ENCODE assay signal across 9 mouse cellular contexts in the genomic region with DNA sequence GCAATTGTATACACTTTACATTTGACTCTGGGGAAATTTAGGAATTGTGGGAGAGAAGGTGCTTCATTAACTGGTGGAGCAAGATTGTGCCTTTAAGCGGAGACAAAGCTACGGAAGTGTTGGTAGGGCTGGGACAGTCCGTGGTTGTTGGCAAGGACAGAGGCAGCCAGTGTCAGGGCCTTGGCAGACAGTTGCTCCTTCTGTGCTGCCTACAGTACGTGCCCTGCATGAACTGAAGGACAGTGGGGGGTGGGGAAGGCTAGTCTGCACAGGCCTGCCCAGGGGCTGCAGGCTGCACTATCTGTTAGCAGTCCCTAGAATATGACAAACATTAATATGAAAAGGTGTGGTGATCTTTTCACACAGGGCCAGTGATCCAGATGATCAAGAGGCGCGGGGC.
A peak's percentile ranks its signal among the peaks of the same experiment; 100 is the strongest.
DNase-seq lines count a peak whose midpoint lies in the region; ATAC-seq and TF ChIP-seq lines count a peak whose summit lies in the region.
"Had no signal": no experiment of that assay in that cellular context is flagged by ENCODE, and none has a peak within 500 bp of the region (broad histone marks: within the 10 kb centered on the region; RNA-seq: fewer than 3 reads in every experiment).

No protein-coding gene starts in this region.

- H3K9me3 ChIP-seq in midbrain, embryonic 14.5 days (ENCODE audit: control insufficient read depth, low read length): no peaks in the 10 kb centered on the region
- no peaks in the 10 kb centered on the region for H3K9me3 ChIP-seq in embryonic facial prominence, embryonic 10.5 days
- H3K9me3 ChIP-seq in intestine, postnatal 0 days (ENCODE audit: control insufficient read depth): no peaks in the 10 kb centered on the region
- H3K9me3 ChIP-seq: limb, embryonic 15.5 days had no signal

- H3K4me2 ChIP-seq in midbrain, embryonic 14.5 days (ENCODE audit: low read length): no peak overlapping the region
- H3K4me2 ChIP-seq in intestine, postnatal 0 days (replicated peaks; ENCODE audit: low read depth): no peak overlapping the region
- H3K4me2 ChIP-seq: limb, embryonic 15.5 days had no signal

- 63% methylated on average over 6 of the region's 6 CpGs for WGBS in midbrain, embryonic 14.5 days
- 66% methylated on average over 6 of the region's 6 CpGs for WGBS in embryonic facial prominence, embryonic 10.5 days
- WGBS in intestine, postnatal 0 days: 74% methylated on average over 6 of the region's 6 CpGs

- no peak overlapping the region for H3K4me3 ChIP-seq in midbrain, embryonic 14.5 days (replicated peaks; ENCODE audit: low read depth, low read length)
- no peak overlapping the region for H3K4me3 ChIP-seq in embryonic facial prominence, embryonic 10.5 days
- H3K4me3 ChIP-seq in intestine, postnatal 0 days (ENCODE audit: low read depth, low read length): no peak overlapping the region
- H3K4me3 ChIP-seq: erythroblast, embryonic 14.5 days; limb, embryonic 15.5 days had no signal

- no peaks in the 10 kb centered on the region for H3K27me3 ChIP-seq in midbrain, embryonic 14.5 days (ENCODE audit: control insufficient read depth, insufficient read depth, low read length)
- no peaks in the 10 kb centered on the region for H3K27me3 ChIP-seq in embryonic facial prominence, embryonic 10.5 days (replicated peaks; ENCODE audit: low read depth, poor library complexity, severe bottlenecking)
- H3K27me3 ChIP-seq in intestine, postnatal 0 days (replicated peaks; ENCODE audit: control insufficient read depth, insufficient read depth, low read length): no peaks in the 10 kb centered on the region
- H3K27me3 ChIP-seq: limb, embryonic 15.5 days had no signal

- peaks cover 8% of the 10 kb centered on the region; the same call in 1 of the 2 replicates for H3K4me1 ChIP-seq in midbrain, embryonic 14.5 days (ENCODE audit: control insufficient read depth, insufficient read depth, low read length)
- H3K4me1 ChIP-seq in embryonic facial prominence, embryonic 10.5 days: no peaks in the 10 kb centered on the region
- H3K4me1 ChIP-seq in intestine, postnatal 0 days (replicated peaks; ENCODE audit: control insufficient read depth, insufficient read depth, low read length): no peaks in the 10 kb centered on the region
- H3K4me1 ChIP-seq: limb, embryonic 15.5 days had no signal

- H3K36me3 ChIP-seq in midbrain, embryonic 14.5 days (ENCODE audit: control insufficient read depth, insufficient read depth, low read length): no peaks in the 10 kb centered on the region
- H3K36me3 ChIP-seq in embryonic facial prominence, embryonic 10.5 days (replicated peaks): no peaks in the 10 kb centered on the region
- H3K36me3 ChIP-seq in intestine, postnatal 0 days (ENCODE audit: control insufficient read depth, insufficient read depth): no peaks in the 10 kb centered on the region
- H3K36me3 ChIP-seq: limb, embryonic 15.5 days had no signal

- 0 out of 2 replicates have a peak overlapping the region, but pooled peaks have one; percentile 26 for H3K27ac ChIP-seq in midbrain, embryonic 14.5 days (replicated peaks; ENCODE audit: low read depth, low read length)
- no peak overlapping the region for H3K27ac ChIP-seq in embryonic facial prominence, embryonic 10.5 days (replicated peaks)
- no peak overlapping the region for H3K27ac ChIP-seq in intestine, postnatal 0 days (ENCODE audit: low read depth, low read length)
- H3K27ac ChIP-seq: limb, embryonic 15.5 days had no signal

- TF ChIP-seq CTCF in intestine, postnatal 0 days (IDR thresholded peaks at IDR 0.05; ENCODE audit: low read depth): no peak

- H3K9ac ChIP-seq in midbrain, embryonic 14.5 days (replicated peaks; ENCODE audit: low read length): no peak overlapping the region
- no peak overlapping the region for H3K9ac ChIP-seq in intestine, postnatal 0 days (ENCODE audit: low read depth, low read length)
- H3K9ac ChIP-seq: limb, embryonic 15.5 days had no signal

- ATAC-seq in midbrain, embryonic 14.5 days (ENCODE audit: low FRiP score, low TSS enrichment): peak; percentile 92
- ATAC-seq in intestine, postnatal 0 days: no peak

- peak; percentile 63 for DNase-seq in adrenal gland, postnatal 14 days
- DNase-seq in cerebellum, adult 11-12 months: peak; percentile 34
- peak; percentile 12 for DNase-seq in heart, postnatal 4 days
- DNase-seq in midbrain, embryonic 14.5 days: peak; percentile 72
- no peak for DNase-seq in embryonic facial prominence, embryonic 10.5 days (ENCODE audit: low spot score)
- DNase-seq in lung, postnatal 14 days: no peak

Comparison
In these comparisons a context has a peak if more than half of its experiments do, and no peak if none do; other contexts are left out.
1. DNase-seq: peak in adrenal gland, postnatal 14 days (single experiment), cerebellum, adult 11-12 months (single experiment), heart, postnatal 4 days (single experiment) and midbrain, embryonic 14.5 days (single experiment); none in embryonic facial prominence, embryonic 10.5 days (single experiment) and lung, postnatal 14 days (single experiment).